ENCODE assay signal across 28 mouse cellular contexts in the genomic region with DNA sequence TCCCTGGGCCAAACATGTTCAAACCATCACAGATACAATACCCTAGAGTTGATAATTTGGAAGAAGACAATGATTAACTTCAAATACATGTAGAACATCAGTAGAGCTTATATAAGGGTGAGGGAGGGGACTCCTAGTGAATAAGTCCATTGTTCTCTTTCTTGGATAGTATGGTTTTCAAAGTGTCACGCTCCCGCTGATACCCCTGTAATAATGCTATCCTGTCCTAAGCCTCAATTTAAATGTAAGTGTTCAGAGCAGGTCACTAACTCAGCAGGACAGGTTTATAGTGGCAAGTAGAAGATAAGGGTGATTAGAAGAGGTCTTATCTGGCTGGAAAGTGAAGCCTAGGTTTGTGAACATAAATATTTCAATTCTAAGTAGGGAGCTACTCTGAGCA.
"Had no signal": no experiment of that assay in that cellular context is flagged by ENCODE, and none has a peak within 500 bp of the region (broad histone marks: within the 10 kb centered on the region; RNA-seq: fewer than 3 reads in every experiment).

No protein-coding gene starts in this region.

- H3K27ac ChIP-seq: embryonic facial prominence, embryonic 10.5 days; embryonic facial prominence, embryonic 12.5 days; embryonic facial prominence, embryonic 13.5 days; embryonic facial prominence, embryonic 15.5 days; forebrain, embryonic 10.5 days; forebrain, embryonic 12.5 days; forebrain, embryonic 13.5 days; forebrain, embryonic 15.5 days; gastrocnemius, adult 2 months had no signal

- DNase-seq: cerebellum, adult 2 months; cerebellum, adult 8-10 months; cerebellum, adult 9-10 months; cerebellum, adult 9-11 months; cerebellum, postnatal 10 days; cerebellum, postnatal 14 days; cerebellum, postnatal 25 days; cerebellum, postnatal 36 days; embryo, embryonic 11 days; forebrain, postnatal 0 days; gastrocnemius, adult 2 months; gastrocnemius, postnatal 10 days; gastrocnemius, postnatal 14 days; gastrocnemius, postnatal 25 days; gastrocnemius, postnatal 36 days; heart, adult 11 months; heart, adult 18-20 months had no signal

- H3K4me1 ChIP-seq: embryonic facial prominence, embryonic 10.5 days; embryonic facial prominence, embryonic 12.5 days; embryonic facial prominence, embryonic 13.5 days; embryonic facial prominence, embryonic 15.5 days; forebrain, embryonic 10.5 days; forebrain, embryonic 12.5 days; forebrain, embryonic 13.5 days; forebrain, embryonic 15.5 days had no signal

- H3K36me3 ChIP-seq: embryonic facial prominence, embryonic 10.5 days; embryonic facial prominence, embryonic 12.5 days; embryonic facial prominence, embryonic 13.5 days; embryonic facial prominence, embryonic 15.5 days; forebrain, embryonic 10.5 days; forebrain, embryonic 12.5 days; forebrain, embryonic 15.5 days had no signal

- H3K4me2 ChIP-seq: embryonic facial prominence, embryonic 12.5 days; embryonic facial prominence, embryonic 13.5 days; embryonic facial prominence, embryonic 15.5 days; forebrain, embryonic 12.5 days; forebrain, embryonic 13.5 days; forebrain, embryonic 15.5 days had no signal

- H3K27me3 ChIP-seq: embryonic facial prominence, embryonic 12.5 days; embryonic facial prominence, embryonic 13.5 days; embryonic facial prominence, embryonic 15.5 days; forebrain, embryonic 12.5 days; forebrain, embryonic 13.5 days; forebrain, embryonic 15.5 days had no signal

- H3K4me3 ChIP-seq: embryonic facial prominence, embryonic 10.5 days; embryonic facial prominence, embryonic 12.5 days; embryonic facial prominence, embryonic 13.5 days; embryonic facial prominence, embryonic 15.5 days; erythroblast, embryonic 14.5 days; forebrain, embryonic 10.5 days; forebrain, embryonic 12.5 days; forebrain, embryonic 13.5 days; forebrain, embryonic 15.5 days; gastrocnemius, adult 2 months had no signal

- ATAC-seq: forebrain, embryonic 13.5 days; forebrain, embryonic 14.5 days; forebrain, embryonic 15.5 days; forebrain, embryonic 16.5 days; forebrain, postnatal 0 days had no signal

- H3K9me3 ChIP-seq: embryonic facial prominence, embryonic 10.5 days; embryonic facial prominence, embryonic 12.5 days; embryonic facial prominence, embryonic 13.5 days; embryonic facial prominence, embryonic 15.5 days; forebrain, embryonic 10.5 days; forebrain, embryonic 12.5 days; forebrain, embryonic 13.5 days; forebrain, embryonic 15.5 days had no signal

- H3K9ac ChIP-seq: embryonic facial prominence, embryonic 12.5 days; embryonic facial prominence, embryonic 13.5 days; embryonic facial prominence, embryonic 15.5 days; forebrain, embryonic 12.5 days; forebrain, embryonic 13.5 days; forebrain, embryonic 15.5 days; forebrain, postnatal 0 days had no signal
